Mouse (Mus musculus) embryo, embryonic 11.5 days (tissue): ENCODE data around the gene Tmem50b.
"Not testable (repeated sequence)": the region's sequence is repeated elsewhere in the genome, so short reads cannot be mapped to it uniquely, and the experiment has no call there.

Experiments
- DNase-seq: peaks from one replicate; pipeline ENCODE4 v3.0.0-alpha.2; 2012; ENCODE audit warnings: low read depth, low spot score

The Tmem50b gene

DNA sequence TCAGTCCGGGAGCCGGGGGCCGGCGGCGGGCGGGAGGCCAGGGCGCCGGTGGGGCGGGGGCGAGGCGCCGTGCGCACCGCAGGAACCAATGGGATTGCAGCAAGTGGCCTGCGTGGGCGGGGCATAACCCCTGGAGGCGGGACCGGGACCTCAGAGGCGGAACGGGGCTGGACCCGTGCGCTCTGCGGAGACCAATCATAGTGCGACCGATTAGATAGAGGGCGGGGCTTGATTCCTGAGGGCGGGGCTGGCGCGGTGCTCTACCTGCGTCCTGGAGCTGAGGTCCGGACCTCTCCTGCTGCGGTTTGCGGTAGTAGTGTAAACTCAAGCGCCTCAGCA, at the start of gene Tmem50b:
Gene Tmem50b (minus strand): TSS at position 129 of the 339 bp plus-strand sequence.
- DNase-seq = peak; percentile 95

DNA sequence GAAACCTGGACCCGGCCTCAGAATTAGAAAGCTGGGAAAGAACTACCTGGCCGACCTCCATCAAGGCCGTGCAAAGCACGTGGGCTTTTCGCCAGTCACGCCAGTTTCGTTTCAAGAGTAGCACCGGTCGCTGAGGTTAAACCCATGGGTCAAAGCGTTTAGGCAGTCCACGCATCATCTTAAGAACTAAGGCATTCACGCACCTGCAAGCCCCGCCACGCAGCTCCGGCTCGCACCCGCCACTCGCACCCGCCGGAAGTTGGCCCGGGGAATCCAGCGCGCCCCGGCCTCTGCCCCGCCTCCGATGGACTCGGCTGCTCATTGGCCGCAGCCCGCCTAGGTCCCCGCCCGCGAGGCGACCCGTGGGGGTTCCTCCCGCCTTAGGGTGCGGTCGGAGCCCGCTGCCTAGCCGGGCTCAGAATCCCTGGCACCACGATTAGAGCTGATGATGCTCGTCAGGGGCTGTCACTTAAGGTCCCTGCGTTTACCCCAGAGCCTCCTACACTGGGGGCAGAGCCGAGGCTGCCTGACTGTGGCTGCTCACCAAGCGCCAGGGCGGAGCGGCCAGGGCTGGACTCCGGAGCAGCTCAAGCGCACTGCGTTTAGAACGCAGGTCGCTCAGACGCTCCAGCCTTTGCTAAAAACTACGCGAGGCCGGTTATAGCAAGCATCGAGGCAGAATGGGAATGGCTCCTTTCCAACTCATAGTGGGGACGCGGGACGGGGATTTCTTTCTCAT, 49.2 kb upstream of the Tmem50b start, which contains the start of gene Gart:
Gene Gart (minus strand): TSS at position 272 of the 739 bp plus-strand sequence.
- peak; percentile 83 for DNase-seq

DNA sequence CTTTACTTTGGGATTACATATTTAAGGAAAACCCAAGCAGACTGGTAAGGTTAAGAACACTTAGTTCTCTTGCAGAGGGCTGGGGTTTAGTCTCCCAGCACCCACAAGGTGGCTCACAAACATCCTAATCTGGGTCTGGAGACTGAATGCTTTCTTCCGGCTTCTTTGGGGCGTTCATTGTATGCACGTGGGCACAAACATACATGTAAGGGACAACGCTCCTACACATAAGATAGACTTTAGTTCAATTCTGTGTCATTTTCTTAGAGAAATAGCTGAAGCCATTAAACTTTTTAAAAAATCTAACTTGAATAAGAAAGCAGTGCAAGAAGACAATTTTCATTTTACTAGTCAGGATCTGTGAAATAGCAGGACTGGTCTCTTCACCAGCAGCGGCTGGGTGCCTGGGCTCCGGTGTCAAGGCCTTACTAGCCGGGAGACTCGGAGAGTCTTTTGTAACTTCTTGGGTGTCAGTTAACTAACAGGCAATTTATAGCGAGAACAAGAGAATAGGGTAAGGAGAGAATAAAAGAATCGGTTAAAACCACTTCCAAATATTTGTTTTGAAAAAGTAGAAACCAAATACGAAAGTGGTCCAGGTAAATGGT, 48.5 kb upstream of the Tmem50b start:
- DNase-seq = no peak

DNA sequence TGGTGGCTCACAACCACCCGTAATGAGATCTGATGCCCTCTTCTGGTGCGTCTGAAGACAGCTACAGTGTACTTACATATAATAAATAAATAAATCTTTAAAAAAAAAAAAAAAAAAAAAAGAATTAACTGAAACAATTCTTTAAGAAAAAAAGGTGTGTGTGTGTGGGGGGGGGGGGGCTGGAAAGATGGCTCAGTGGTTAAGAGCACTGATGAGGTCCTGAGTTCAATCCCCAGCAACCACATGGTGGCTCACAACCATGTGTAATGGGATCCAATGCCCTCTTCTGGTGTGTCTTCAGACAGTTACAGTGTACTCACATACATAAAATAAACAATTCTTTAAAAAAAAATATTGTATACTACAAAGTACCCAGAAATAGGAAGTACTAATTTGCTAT, 47.8 kb upstream of the Tmem50b start:
- DNase-seq = not testable (repeated sequence)

DNA sequence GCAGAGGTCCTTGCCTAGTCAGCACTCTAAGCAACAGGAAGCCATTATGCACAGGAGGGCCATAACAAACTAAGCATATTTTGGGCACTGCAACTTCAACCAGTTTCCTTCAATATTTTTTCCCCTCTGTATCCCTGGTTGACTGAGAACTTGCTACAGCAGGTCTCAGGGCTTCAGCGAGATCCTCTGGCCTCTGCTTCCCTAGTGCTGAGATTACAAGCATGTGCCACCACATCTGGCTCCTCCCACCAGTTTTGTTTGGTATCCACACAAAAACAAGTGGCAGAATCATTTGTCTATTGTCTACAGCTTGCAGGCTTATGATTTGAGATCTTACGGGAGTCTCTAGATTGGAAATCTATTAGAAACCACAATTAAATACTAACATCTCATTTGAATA, 47.3 kb upstream of the Tmem50b start:
- no peak for DNase-seq

DNA sequence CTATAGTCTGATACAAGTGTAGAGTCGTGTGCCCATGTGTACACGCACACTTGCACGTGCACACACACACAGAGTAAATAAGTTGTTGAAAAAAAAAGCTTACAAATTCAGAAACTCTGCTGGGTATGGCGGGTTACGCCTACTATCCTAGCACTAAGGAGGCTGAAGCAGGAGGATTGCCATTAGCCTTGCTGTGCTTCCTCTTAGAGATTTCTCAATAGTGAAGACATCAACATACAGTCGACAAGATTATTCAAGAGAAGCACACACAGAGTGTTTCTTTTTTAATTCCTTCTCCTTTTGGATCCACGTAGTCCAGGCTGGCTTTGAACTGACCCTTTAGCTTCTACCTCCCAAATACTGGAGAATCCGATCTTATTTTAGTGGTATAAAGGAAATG, 42.6 kb upstream of the Tmem50b start:
- DNase-seq = no peak

DNA sequence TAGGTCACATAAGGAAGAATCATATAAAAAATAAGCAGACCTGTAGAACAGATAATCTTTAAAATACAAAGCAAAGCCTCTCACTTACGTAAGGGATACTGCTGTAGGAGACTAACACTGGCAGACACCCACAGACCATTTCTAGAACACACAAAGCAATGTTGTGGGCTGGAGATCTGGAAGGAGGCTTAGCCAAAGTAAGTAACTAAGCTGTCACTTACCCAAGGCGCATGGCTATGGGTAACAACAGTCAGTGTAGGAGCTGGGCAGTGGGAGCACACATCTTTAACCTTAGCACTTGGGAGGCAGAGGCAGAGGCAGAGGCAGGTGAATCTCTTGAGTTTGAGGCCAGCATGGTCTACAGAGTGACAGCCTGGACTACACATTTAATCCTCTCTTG, 42.0 kb upstream of the Tmem50b start:
- no peak for DNase-seq

DNA sequence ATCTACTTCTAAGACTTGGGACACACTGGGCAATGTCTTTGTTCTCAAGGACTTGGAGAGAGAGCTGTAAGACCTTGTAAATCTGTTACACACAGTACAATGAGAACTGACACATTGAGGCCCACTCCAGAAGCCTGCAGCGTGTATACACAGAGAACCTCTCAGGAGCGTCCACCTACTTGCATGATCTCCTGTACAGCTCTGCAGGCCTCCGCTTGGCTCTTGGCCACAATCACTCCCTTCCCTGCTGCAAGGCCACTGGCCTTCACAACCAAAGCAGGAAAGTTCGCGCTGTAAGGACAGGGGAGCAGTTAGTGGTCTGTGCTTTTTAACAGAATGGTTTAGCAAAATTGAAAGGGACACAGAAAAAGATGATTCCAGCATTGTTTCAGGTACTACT, 41.6 kb upstream of the Tmem50b start:
- no peak for DNase-seq

DNA sequence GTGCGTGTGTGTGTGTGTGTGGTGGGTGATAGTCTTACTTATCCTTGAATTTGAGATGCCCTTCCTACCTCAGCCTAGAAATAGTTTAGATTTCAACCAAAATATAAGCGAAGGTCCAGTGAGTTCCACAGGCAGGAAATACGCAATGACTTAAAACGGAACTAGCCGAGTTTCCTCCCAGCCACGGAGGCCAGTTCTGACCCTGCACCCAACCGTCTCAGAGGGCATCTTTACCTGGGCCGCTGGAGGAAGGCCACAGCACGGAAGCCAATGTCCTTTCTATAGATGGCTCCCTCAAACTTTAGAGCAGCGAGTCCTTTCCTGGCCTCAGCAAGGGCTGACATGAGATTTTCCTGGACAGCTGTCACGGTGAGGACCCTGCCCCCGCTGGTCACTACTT, 36.0 kb upstream of the Tmem50b start:
- no peak for DNase-seq

DNA sequence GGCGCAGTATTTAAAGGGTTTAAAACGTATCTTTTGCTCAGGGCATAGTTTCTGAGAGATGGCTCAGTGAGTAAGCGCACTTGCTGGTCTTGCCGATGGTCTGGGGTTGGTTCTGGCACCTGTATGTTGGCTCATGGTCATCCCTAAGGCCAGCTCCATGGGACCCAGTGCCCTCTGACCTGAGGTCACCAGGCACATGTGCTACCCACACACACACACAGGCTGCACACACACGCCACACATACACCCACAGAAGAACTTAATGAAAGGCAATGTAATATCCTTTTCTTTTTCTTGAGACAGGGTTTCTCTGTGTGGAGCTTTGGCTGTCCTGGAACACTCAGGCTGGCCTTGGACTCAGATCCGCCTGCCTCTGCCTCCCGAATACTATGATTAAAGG, 35.3 kb upstream of the Tmem50b start:
- no peak for DNase-seq

DNA sequence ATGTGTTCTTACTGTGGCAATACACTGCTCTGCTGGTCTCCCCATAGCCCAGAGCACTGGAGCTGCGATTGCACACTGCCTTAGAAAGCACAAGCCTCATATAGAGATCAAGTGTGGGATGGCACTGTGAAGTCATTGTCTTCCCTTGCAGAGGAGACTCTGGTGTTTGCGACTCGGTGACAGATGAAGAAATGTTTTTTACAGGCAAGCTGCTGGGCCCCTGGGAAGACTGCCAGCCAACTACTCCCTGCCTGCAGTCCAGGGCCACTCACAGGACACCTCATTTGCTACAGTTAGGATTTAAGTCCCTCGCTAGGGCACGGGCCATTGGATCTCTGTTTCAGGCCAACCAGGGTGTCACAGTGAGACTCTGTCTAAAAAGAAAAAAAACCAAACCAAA, 34.8 kb upstream of the Tmem50b start:
- no peak for DNase-seq

DNA sequence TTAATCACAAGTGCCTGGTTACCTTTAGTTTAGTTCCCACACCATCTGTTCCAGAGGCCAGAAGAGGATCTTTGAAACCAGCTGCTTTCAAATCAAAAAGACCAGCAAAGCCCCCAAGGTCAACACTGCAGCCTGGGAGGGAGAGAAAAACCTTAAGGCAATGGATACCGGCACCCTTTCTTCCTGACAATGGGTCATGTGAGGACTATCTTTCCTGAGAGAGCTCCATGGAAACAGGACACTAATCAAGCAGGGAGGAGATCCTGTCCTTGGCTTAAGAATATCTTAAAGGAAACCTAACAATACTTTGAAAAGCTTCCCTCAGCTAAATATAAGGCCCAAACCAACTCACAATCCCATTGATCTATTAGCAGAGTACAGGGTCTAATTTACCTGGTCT, 33.0 kb upstream of the Tmem50b start:
- no peak for DNase-seq

DNA sequence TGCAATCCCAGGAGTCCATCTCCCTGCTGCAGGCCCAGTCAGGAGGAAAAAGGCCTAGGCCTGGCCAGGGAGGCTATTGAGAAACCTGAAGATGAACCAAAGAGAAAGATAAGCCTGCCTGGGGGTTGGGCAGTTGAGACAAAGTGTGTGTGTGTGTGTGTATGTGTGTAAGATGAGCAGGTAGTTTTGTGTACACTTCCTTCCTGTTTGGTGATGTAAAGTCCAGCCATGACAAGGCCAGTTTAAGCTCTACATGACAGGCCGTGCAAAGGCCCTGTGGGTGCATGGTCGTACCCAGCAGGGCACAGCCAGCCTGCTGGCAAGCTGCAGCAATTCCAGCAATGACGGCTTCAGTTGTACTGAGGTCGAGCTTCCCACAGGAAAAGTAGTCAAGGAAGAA, 32.1 kb upstream of the Tmem50b start:
- no peak for DNase-seq

DNA sequence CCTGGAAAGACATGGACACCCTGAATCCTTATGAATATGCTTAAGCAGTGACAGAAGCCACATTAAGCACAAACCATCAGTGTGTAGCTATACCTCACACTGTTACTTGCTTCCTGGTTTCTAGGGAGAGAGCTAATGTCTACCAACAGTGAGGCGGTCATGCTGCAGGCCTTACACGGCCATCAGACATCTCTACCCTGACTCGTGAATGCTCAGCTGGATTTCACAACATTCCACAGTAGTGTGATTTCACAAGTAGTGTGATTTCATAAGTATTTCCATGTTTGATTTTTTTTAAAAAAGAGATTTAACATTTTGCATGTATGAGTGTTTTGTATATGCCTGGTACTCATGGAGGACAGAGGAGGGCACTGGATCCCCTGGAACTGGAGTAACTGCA, 31.1 kb upstream of the Tmem50b start:
- no peak for DNase-seq

DNA sequence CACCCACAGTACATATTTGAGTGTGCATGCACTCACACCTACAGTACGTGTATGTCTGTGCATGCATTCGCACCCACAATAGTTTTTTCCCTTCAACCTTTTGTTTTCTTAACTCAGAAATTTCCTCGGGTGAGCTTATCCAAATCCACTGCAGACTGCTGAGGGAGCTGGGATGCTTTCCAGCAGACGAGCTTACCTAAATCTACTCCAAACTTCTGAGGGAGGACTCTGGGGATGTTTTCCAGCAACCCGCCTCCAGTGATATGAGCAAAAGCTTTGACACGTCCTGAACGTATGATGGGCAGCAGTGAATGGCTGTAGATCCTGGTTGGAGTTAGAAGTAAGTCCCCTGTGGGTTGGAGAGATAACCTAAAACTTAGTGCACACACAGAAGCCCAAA, 30.2 kb upstream of the Tmem50b start:
- no peak for DNase-seq

DNA sequence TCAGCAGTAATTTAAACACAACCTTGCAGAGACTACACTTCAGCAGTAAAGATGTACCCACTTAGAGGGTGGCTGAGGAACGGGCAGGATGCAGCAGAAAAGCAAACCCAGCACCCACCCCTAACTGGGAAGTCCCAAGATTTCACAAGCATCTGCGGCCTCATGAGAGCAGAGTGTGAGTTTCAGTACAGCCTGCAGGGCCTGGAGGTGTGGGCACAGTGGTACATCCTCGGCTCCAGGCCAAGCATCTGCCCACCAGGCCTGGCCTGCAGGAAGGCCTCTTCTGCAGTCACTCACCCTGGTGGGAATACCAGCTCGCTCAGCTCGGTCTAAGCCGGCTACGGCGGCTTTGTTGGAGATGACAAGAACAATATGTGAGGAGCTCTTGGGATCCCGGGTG, 25.5 kb upstream of the Tmem50b start:
- DNase-seq = no peak

DNA sequence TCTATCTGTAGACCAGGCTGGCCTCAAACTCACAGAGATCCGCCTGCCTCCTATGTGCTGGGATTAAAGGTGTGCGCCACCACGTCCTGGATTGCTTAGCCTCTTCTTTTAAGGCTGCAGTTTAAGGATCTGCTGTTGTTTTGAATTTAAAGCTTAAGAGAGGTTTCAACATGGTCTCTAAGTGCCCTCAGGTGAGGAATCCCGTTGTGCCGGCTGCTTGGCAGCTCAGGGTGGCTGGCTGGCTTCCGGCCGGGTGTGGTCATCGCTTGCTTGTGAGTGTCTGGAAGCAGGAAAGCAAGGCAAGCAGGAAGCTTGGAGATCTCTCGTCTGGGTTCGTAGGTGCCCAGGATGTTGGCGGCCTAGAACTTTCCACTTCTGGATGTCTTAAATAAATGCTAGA, 23.4 kb upstream of the Tmem50b start:
- no peak for DNase-seq

DNA sequence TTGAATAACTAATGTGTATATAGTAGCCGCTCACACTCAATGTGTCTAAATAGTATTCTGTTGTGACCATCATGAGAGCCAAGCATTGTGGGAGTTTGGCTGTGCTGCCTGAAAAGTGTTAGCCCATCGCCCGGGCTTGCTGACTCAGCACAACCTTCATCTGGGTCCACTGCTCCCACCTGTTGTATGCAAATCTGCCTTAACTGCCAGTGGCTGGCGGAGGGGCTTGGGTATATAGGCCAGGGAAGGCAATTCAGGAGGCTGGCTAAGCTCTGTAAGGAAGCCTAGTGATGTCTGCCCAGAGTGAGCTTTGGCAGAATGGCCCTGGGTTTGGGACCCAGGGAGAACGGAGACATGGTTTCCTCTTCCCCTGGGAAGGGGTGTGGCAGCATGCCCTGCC, 22.6 kb upstream of the Tmem50b start:
- DNase-seq = no peak

DNA sequence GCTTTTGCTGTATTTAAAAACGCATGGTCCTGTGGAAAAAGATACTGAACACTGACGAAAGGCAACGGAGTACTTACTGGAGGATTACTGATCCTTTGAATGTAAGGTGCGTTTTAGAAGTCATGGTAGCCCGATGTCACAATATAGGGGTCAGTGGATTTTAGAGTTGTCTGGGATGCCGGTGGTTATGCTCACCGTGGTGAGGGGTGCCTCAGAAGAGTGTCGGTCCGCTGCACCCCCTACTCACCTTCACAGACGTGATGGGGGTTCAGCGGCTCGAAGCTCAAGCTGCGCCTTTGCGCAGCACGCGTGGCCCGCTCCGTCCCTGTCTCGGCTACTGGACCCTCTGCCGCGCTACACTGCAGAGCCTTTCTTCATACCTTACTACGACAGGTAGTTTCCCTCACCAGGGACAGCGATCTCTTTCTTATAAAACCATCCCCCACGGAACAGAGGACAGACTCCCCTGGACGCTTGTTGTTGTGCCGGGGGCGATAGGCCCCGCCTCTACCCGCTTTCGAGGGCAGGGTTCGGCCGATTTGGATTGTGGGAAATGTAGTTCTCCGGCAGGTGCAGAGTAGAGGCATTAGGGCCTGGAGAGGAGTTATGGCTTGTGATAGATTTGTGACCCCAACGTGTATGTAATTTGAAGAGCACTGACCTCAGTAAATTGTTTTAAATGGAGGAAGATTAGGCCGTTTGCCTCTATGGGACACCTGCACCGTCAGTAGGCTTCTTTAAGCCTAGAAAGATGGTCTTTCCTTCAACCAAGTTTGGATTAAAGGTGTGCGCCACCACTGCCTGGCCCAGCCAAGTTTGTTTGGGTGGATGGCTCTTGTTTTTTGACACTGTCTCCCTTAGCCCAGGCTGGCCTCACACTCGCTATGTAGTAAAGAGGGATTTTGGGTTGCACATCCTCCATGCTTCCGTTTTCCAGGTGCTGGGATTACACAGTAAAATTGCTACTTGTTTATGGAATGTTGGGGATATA, 21.2 kb upstream of the Tmem50b start, which contains the start of gene Dnajc28:
Gene Dnajc28 (minus strand): TSS at position 516 of the 991 bp plus-strand sequence.
- peak; percentile 49 for DNase-seq

DNA sequence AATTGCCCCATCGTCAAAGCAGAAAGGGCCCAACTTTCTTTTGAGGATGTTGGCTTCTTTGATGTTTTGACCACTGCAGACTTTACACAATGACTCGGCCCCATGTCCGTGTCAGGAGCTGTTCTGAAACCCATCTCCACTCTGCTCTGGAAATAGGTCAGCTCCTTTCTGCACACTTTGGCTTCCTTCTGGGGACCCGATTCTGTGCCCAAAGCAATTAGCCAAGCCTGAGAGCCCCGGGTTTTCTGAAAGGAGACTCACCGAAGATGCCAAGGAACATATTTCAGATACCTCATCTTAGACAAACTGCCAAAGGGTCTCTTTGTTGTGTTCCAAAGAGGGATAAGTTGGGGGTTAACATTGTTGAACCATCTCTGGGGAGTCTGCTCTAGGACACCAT, 17.0 kb upstream of the Tmem50b start:
- DNase-seq = no peak

DNA sequence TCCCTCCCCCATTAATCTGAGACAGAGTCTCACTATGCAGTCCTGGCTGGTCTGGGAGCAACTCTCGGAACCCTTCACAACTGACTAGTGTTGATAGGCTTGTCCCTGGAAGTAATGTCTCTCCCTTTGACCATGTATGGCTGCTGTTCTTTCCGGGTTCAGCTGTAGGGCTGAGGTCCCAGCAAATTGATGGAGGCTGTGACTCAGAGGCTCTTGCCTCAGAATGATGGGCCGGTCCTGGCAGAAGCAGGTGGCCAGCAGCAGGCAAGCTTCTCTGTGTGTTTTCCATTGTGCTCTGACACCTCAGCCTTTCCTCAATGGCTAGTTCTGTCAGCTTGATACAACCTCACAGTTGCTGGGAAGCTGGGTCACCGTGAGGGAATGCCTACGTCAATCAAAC, 14.9 kb upstream of the Tmem50b start:
- DNase-seq = no peak

DNA sequence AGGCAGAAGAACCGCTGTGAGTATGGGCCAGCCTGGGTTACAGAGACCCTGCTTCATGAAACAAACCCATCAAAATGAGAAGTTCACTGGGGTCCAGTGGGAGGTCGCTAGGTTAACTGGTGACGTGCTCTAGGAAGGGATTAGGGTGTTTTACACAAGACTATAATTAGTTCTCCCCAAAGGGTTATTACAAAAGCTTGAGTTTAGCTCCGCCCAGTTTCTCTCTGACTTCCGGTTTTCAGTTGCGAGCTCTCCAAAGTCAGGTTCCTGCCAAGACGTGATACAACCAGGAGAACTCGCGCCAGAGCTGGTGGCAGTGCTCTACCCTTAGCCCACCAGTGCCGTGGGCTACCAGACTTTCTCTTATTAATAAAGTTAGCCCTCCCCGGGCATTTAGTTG, 13.6 kb upstream of the Tmem50b start:
- DNase-seq = no peak
